Mouse (Mus musculus) liver (tissue): ENCODE results near the gene Ets1.

Experiments
- DNase-seq: peaks from one replicate; pipeline ENCODE4 v3.0.0-alpha.2; 2020; ENCODE audit warnings: mixed read lengths

Ets1 gene

GRCm38 (mm10) chr9:32616516-32617429 lies 19.2 kb upstream of the Ets1 start:
- DNase-seq = no peak

GRCm38 (mm10) chr9:32617430-32617768 lies 18.6 kb upstream of the Ets1 start:
- no peak for DNase-seq

- DNase-seq = no peak
Measured at GRCm38 (mm10) chr9:32618544-32619120, 17.4 kb upstream of the Ets1 start.

GRCm38 (mm10) chr9:32619661-32620060 lies 16.4 kb upstream of the Ets1 start:
- DNase-seq = no peak

GRCm38 (mm10) chr9:32620446-32620845 lies 15.6 kb upstream of the Ets1 start:
- DNase-seq = no peak

- no peak for DNase-seq
Measured at GRCm38 (mm10) chr9:32629385-32629981, 6.5 kb upstream of the Ets1 start.

- DNase-seq = no peak
Measured at GRCm38 (mm10) chr9:32631341-32631740, 4.7 kb upstream of the Ets1 start.

GRCm38 (mm10) chr9:32632237-32632636 lies 3.8 kb upstream of the Ets1 start:
- no peak for DNase-seq

- DNase-seq = no peak
Measured at GRCm38 (mm10) chr9:32644981-32645380, 9.0 kb downstream of the Ets1 start.

GRCm38 (mm10) chr9:32645475-32645874 lies 9.5 kb downstream of the Ets1 start:
- no peak for DNase-seq

- no peak for DNase-seq
Measured at GRCm38 (mm10) chr9:32646539-32647258, 10.7 kb downstream of the Ets1 start.

GRCm38 (mm10) chr9:32647506-32648250 lies 11.7 kb downstream of the Ets1 start:
- DNase-seq = no peak

GRCm38 (mm10) chr9:32648286-32648685 lies 12.3 kb downstream of the Ets1 start:
- no peak for DNase-seq

- DNase-seq = no peak
Measured at GRCm38 (mm10) chr9:32650738-32651137, 14.7 kb downstream of the Ets1 start.

GRCm38 (mm10) chr9:32652112-32652511 lies 16.1 kb downstream of the Ets1 start:
- no peak for DNase-seq

- no peak for DNase-seq
Measured at GRCm38 (mm10) chr9:32654305-32654704, 18.3 kb downstream of the Ets1 start.

GRCm38 (mm10) chr9:32656351-32656844 lies 20.4 kb downstream of the Ets1 start:
- no peak for DNase-seq

GRCm38 (mm10) chr9:32657124-32657523 lies 21.1 kb downstream of the Ets1 start:
- no peak for DNase-seq

GRCm38 (mm10) chr9:32660406-32660960 lies 24.5 kb downstream of the Ets1 start:
- no peak for DNase-seq

- DNase-seq = no peak
Measured at GRCm38 (mm10) chr9:32661071-32661470, 25.1 kb downstream of the Ets1 start.

- no peak for DNase-seq
Measured at GRCm38 (mm10) chr9:32661561-32661960, 25.5 kb downstream of the Ets1 start.
